Mouse (Mus musculus) midbrain, embryonic 12.5 days (tissue): ENCODE data around the gene Bmpr2. TPM values are rescaled to one million over a fixed set of nuclear protein-coding genes. Genes with fewer than 3 reads are reported as not detected.

Experiments used
- ATAC-seq: fragments of 200-750 bp; cut with Nextera tagmentation; 2 replicates; pipeline ENCODE4 v1.8.0; 2017; ENCODE audit warnings: low read depth, moderate TSS enrichment, moderate library complexity; ENCODE audit not compliant: low FRiP score
- H3K27ac ChIP-seq: fragments of 300-500 bp; sonication (generic); replicated peaks from 2 replicates; pipeline ENCODE4 v1.5.1; 2016; ENCODE audit warnings: mild to moderate bottlenecking
- H3K27me3 ChIP-seq: fragments of 300-500 bp; sonication (generic); 2 replicates; pipeline ENCODE4 v1.6.1; 2016; ENCODE audit warnings: mild to moderate bottlenecking
- H3K36me3 ChIP-seq: fragments of 300-500 bp; sonication (generic); 2 replicates; pipeline ENCODE4 v1.6.1; 2016
- H3K4me1 ChIP-seq: fragments of 300-500 bp; sonication (generic); 2 replicates; pipeline ENCODE4 v1.6.1; 2016
- H3K4me2 ChIP-seq: fragments of 300-500 bp; sonication (generic); replicated peaks from 2 replicates; pipeline ENCODE4 v1.6.1; 2016; ENCODE audit warnings: mild to moderate bottlenecking, moderate library complexity
- H3K4me3 ChIP-seq: fragments of 300-500 bp; sonication (generic); 2 replicates; pipeline ENCODE4 v1.5.1; 2016; ENCODE audit warnings: mild to moderate bottlenecking
- H3K9ac ChIP-seq: fragments of 300-500 bp; sonication (generic); replicated peaks from 2 replicates; pipeline ENCODE4 v1.6.1; 2016; ENCODE audit warnings: mild to moderate bottlenecking, moderate library complexity
- H3K9me3 ChIP-seq: fragments of 300-500 bp; sonication (generic); 2 replicates; pipeline ENCODE4 v1.6.1; 2016; ENCODE audit warnings: mild to moderate bottlenecking
- WGBS: fragments of 180-500 bp; shearing (Covaris S2); methylation state at CpG from one replicate; pipeline ENCODE4 v1.1.7; 2016; 5-methylcytosine and 5-hydroxymethylcytosine counted together
- polyA plus RNA-seq: library from polyadenylated mRNA; unstranded; fragments of >200 nt; fragmentation: Nextera tagmentation; extraction: Ambion mirVana; gene quantifications from 2 replicates; pipeline ENCODE4 v1.2.1, GENCODE M21; 2016

The Bmpr2 gene
- polyA plus RNA-seq, 1 experiment from 2014 or later: 12.3 TPM

DNA sequence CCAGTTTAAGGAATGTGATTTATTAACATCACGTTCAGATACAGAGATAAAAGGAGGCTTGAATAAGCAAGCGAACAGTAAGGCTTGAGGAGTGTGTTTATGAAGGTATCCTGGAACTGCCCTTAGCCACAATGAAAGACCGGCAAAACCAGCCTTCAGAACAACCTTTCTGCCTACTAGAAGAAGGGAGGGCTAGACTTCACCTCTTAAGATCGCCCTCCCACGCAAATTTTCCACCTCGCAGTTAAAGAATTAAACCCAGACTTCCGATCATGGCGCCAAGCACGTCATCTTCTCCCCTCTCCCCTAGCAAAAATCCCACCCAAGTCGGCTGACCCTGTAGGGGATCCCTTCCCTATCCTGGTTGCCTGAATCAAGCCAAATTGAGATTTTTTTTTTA is 992 bp upstream of the Bmpr2 start:
- peak overlapping the region; percentile 91 for H3K9ac ChIP-seq
- no peak for ATAC-seq
- 2% methylated on average over 10 of the region's 10 CpGs for WGBS
- H3K4me1 ChIP-seq: peaks cover 15% of the 10 kb centered on the region
- no peaks in the 10 kb centered on the region for H3K9me3 ChIP-seq
- H3K27ac ChIP-seq: peak overlapping the region; percentile 99
- no peaks in the 10 kb centered on the region for H3K36me3 ChIP-seq
- H3K4me2 ChIP-seq: peak overlapping the region; percentile 70
- no peaks in the 10 kb centered on the region for H3K27me3 ChIP-seq
- H3K4me3 ChIP-seq: peak overlapping the region; percentile 85

GRCm38 (mm10) chr1:59762651-59763163 is 493 bp upstream of the Bmpr2 start:
- peaks cover 15% of the 10 kb centered on the region for H3K4me1 ChIP-seq
- peak overlapping the region; percentile 70 for H3K4me2 ChIP-seq
- H3K27ac ChIP-seq: peak overlapping the region; percentile 99
- ATAC-seq: peak; percentile 69
- no peaks in the 10 kb centered on the region for H3K9me3 ChIP-seq
- WGBS: 1% methylated on average over 44 of the region's 44 CpGs
- H3K36me3 ChIP-seq: no peaks in the 10 kb centered on the region
- peak overlapping the region; percentile 85 for H3K4me3 ChIP-seq
- no peaks in the 10 kb centered on the region for H3K27me3 ChIP-seq
- H3K9ac ChIP-seq: peak overlapping the region; percentile 91

GRCm38 (mm10) chr1:59763781-59764251 is 616 bp downstream of the Bmpr2 start:
- WGBS: under 1% methylated on average over 47 of the region's 55 CpGs
- Histone ChIP-seq H3K9me3 (no peaks in the 10 kb centered on the region), H3K9ac (peak overlapping the region; percentile 91), H3K36me3 (peaks cover 3% of the 10 kb centered on the region; the same call in 1 of the 2 replicates), H3K27me3 (no peaks in the 10 kb centered on the region), H3K4me2 (peak overlapping the region; percentile 70), H3K4me1 (peaks cover 21% of the 10 kb centered on the region), H3K27ac (peak overlapping the region; percentile 99), H3K4me3 (peak overlapping the region; percentile 85)
- peak; percentile 67 for ATAC-seq

DNA sequence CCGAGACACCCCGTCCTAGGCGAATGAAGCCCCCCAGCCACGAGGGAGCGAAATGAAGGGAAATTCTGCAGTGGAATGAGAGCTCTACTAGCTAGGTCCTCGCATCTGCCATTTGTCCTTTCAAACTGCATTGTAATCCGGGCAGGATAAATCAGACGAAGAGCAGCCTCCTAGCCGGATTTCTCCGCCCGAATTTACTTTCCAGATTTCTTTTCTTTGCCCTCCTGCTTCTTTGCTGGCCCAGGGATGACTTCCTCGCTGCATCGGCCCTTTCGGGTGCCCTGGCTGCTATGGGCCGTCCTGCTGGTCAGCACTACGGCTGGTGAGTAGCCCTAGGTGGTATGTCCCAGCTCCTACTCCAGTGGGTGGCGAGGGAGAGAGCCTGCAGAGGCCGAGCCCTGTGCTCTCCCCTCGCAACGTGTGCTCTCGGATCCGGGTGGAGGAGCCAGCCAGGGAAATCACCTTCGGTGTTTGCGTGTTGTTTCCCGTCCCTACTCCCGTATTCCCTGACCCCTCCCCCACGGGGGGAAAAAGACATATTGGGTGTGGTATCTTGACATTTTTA is 1.3 kb downstream of the Bmpr2 start:
- ATAC-seq: no peak
- H3K9me3 ChIP-seq: no peaks in the 10 kb centered on the region
- under 1% methylated on average over 27 of the region's 27 CpGs for WGBS

GRCm38 (mm10) chr1:59765279-59765678 is 2.1 kb downstream of the Bmpr2 start:
- no peak overlapping the region for H3K27ac ChIP-seq
- H3K36me3 ChIP-seq: peaks cover 9% of the 10 kb centered on the region
- H3K4me2 ChIP-seq: peak overlapping the region; percentile 70
- H3K9ac ChIP-seq: peak overlapping the region; percentile 45
- ATAC-seq: no peak
- no peaks in the 10 kb centered on the region for H3K9me3 ChIP-seq
- 5% methylated on average over 4 of the region's 4 CpGs for WGBS
- peak overlapping the region; percentile 85 for H3K4me3 ChIP-seq
- no peaks in the 10 kb centered on the region for H3K27me3 ChIP-seq
- peaks cover 21% of the 10 kb centered on the region for H3K4me1 ChIP-seq

More for the DNA sequence above, 1.3 kb downstream of the Bmpr2 start:
- peak overlapping the region; percentile 85 for H3K4me3 ChIP-seq
- no peaks in the 10 kb centered on the region for H3K27me3 ChIP-seq
- peaks cover 9% of the 10 kb centered on the region for H3K36me3 ChIP-seq
- H3K27ac ChIP-seq: peak overlapping the region; percentile 99
- H3K4me2 ChIP-seq: peak overlapping the region; percentile 70
- peaks cover 21% of the 10 kb centered on the region for H3K4me1 ChIP-seq
- H3K9ac ChIP-seq: peak overlapping the region; percentile 91

DNA sequence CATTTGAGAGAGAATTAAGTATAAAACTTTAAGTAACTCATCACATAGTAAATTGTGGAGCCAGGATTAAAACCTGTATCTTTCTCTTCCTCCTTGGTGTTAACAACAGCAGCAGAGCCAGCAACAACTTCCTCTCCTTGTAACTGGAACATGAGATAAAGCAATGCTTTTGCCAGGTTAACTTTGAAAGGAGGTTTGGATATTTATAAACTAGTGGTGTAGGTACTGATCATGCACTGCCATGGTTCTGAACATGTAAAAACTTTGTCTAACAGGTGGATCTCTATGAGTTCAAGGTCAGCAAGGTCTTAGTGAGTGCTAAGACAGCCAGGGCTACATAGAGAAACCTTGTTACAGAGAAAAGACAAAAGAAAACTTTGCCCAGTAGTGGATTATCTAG is 3.4 kb downstream of the Bmpr2 start:
- Histone ChIP-seq H3K4me2 (peak overlapping the region; percentile 61), H3K9ac (0 out of 2 replicates have a peak overlapping the region, but pooled peaks have one; percentile 32), H3K4me3 (peak overlapping the region; percentile 34), H3K27me3 (no peaks in the 10 kb centered on the region), H3K36me3 (peaks cover 9% of the 10 kb centered on the region), H3K27ac (no peak overlapping the region), H3K9me3 (no peaks in the 10 kb centered on the region), H3K4me1 (peaks cover 23% of the 10 kb centered on the region)
- no peak for ATAC-seq

- Histone ChIP-seq H3K9me3 (no peaks in the 10 kb centered on the region), H3K27ac (no peak overlapping the region), H3K4me1 (peaks cover 12% of the 10 kb centered on the region), H3K4me3 (no peak overlapping the region), H3K4me2 (no peak overlapping the region), H3K36me3 (peaks cover 9% of the 10 kb centered on the region), H3K27me3 (no peaks in the 10 kb centered on the region), H3K9ac (no peak overlapping the region)
- ATAC-seq: no peak
- WGBS: 85% methylated on average over 3 of the region's 3 CpGs
These were observed 8.7 kb downstream of the Bmpr2 start for GRCm38 (mm10) chr1:59771871-59772270.

DNA sequence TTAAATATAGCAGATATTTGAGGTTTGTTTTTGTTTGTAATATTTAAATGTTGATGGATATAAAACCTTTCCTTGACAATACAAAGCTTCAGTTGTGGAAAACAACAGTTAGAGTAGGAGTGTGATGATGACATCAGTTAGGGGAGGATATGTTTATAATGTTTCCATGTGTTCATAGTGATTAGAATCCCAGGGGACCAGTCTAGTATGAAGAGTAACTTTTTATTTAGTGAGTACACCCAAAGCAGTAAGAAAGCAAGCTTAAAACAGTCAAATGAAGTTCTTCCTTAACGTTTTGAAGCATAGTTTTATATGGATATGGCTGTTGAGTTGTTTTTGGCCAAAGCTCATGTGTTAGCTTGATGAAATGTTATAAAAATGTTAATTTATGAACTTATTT is 17.9 kb downstream of the Bmpr2 start:
- WGBS: 83% methylated on average over 1 of the region's 1 CpGs
- Histone ChIP-seq H3K27ac (no peak overlapping the region), H3K27me3 (no peaks in the 10 kb centered on the region), H3K9me3 (no peaks in the 10 kb centered on the region), H3K4me1 (no peaks in the 10 kb centered on the region), H3K36me3 (no peaks in the 10 kb centered on the region), H3K4me2 (no peak overlapping the region), H3K4me3 (no peak overlapping the region), H3K9ac (no peak overlapping the region)
- no peak for ATAC-seq

DNA sequence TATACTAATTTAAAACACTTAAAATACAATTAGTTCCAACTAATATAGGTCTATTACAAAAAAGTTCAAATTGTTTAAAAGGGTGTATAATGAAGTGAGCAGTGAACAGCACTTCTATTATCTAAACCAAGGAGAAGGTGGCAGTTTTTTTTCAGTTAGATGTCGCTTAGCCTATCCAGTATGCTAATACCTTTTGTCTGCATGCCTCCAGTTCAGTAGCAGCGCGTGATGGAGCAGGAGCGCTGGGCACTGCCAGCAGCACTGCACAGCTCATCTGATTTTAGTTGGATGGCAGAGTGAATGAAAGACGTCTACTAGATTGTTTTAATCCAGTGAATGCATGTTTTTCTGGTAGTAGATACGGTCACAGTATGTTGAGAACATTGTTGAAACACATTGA is 25.8 kb downstream of the Bmpr2 start:
- Histone ChIP-seq H3K4me3 (no peak overlapping the region), H3K36me3 (no peaks in the 10 kb centered on the region), H3K27ac (0 out of 2 replicates have a peak overlapping the region, but pooled peaks have one; percentile 42), H3K4me1 (peaks cover 12% of the 10 kb centered on the region), H3K4me2 (0 out of 2 replicates have a peak overlapping the region, but pooled peaks have one; percentile 15), H3K9ac (no peak overlapping the region), H3K27me3 (no peaks in the 10 kb centered on the region), H3K9me3 (no peaks in the 10 kb centered on the region)
- whole genome bisulfite sequencing: 20% methylated on average over 6 of the region's 6 CpGs
- ATAC-seq: peak; percentile 85

- no peak overlapping the region for H3K27ac ChIP-seq
- H3K4me3 ChIP-seq: no peak overlapping the region
- 70% methylated on average over 5 of the region's 5 CpGs for WGBS
These were observed 26.5 kb downstream of the Bmpr2 start for GRCm38 (mm10) chr1:59789741-59790140.

GRCm38 (mm10) chr1:59795336-59795735 is 32.1 kb downstream of the Bmpr2 start:
- Histone ChIP-seq H3K9me3 (no peaks in the 10 kb centered on the region), H3K4me3 (no peak overlapping the region), H3K4me2 (no peak overlapping the region), H3K27ac (no peak overlapping the region), H3K9ac (no peak overlapping the region), H3K36me3 (no peaks in the 10 kb centered on the region), H3K27me3 (no peaks in the 10 kb centered on the region), H3K4me1 (no peaks in the 10 kb centered on the region)
- 10% methylated on average over 1 of the region's 1 CpGs for WGBS
- ATAC-seq: no peak

More at GRCm38 (mm10) chr1:59789741-59790140, 26.5 kb downstream of the Bmpr2 start:
- Histone ChIP-seq H3K9ac (no peak overlapping the region), H3K4me1 (peaks cover 12% of the 10 kb centered on the region), H3K4me2 (no peak overlapping the region), H3K27me3 (no peaks in the 10 kb centered on the region), H3K36me3 (no peaks in the 10 kb centered on the region), H3K9me3 (no peaks in the 10 kb centered on the region)
- no peak for ATAC-seq

GRCm38 (mm10) chr1:59797865-59798264 is 34.7 kb downstream of the Bmpr2 start:
- 92% methylated on average over 2 of the region's 2 CpGs for WGBS
- no peak for ATAC-seq

More at GRCm38 (mm10) chr1:59797865-59798264, 34.7 kb downstream of the Bmpr2 start:
- no peaks in the 10 kb centered on the region for H3K27me3 ChIP-seq
- H3K4me1 ChIP-seq: no peaks in the 10 kb centered on the region
- H3K9me3 ChIP-seq: no peaks in the 10 kb centered on the region
- H3K9ac ChIP-seq: no peak overlapping the region
- H3K4me3 ChIP-seq: no peak overlapping the region
- no peaks in the 10 kb centered on the region for H3K36me3 ChIP-seq
- no peak overlapping the region for H3K27ac ChIP-seq
- no peak overlapping the region for H3K4me2 ChIP-seq
